Mouse (Mus musculus) stomach, embryonic 14.5 days (tissue): ENCODE measurements around the gene Prpf31. TPM values are rescaled to one million over a fixed set of nuclear protein-coding genes. Genes with fewer than 3 reads are reported as not detected.
A peak's percentile ranks its signal among the peaks of the same experiment; 100 is the strongest.
"Not testable (repeated sequence)": the region's sequence is repeated elsewhere in the genome, so short reads cannot be mapped to it uniquely, and the experiment has no call there.

Source experiments
- ATAC-seq: fragments of 200-750 bp; cut with Nextera tagmentation; 2 replicates; pipeline ENCODE4 v1.8.0; 2017; ENCODE audit warnings: low read depth, moderate TSS enrichment; ENCODE audit not compliant: insufficient number of reproducible peaks, insufficient read depth, low FRiP score
- H3K27ac ChIP-seq: fragments of 300-500 bp; sonication (generic); 2 replicates; pipeline ENCODE4 v1.5.1; 2014; ENCODE audit warnings: mild to moderate bottlenecking, low read length, moderate library complexity, mixed read lengths
- H3K27me3 ChIP-seq: fragments of 300-500 bp; sonication (generic); 2 replicates; pipeline ENCODE4 v1.6.1; 2014; ENCODE audit warnings: low read length, control low read depth, mixed read lengths; ENCODE audit not compliant: control insufficient read depth, insufficient read depth
- H3K36me3 ChIP-seq: fragments of 300-500 bp; sonication (generic); 2 replicates; pipeline ENCODE4 v1.6.1; 2014; ENCODE audit warnings: mild to moderate bottlenecking, control low read depth, low read length, moderate library complexity, mixed read lengths; ENCODE audit not compliant: control insufficient read depth, insufficient read depth
- H3K4me1 ChIP-seq: fragments of 300-500 bp; sonication (generic); 2 replicates; pipeline ENCODE4 v1.6.1; 2014; ENCODE audit warnings: low read length, control low read depth, mixed read lengths; ENCODE audit not compliant: control insufficient read depth, insufficient read depth
- H3K4me2 ChIP-seq: fragments of 300-500 bp; sonication (generic); replicated peaks from 2 replicates; pipeline ENCODE4 v1.6.1; 2014; ENCODE audit warnings: low read depth, low read length, control low read depth
- H3K4me3 ChIP-seq: fragments of 300-500 bp; sonication (generic); 2 replicates; pipeline ENCODE4 v1.5.1; 2014; ENCODE audit warnings: low read depth, low read length, control low read depth
- H3K9ac ChIP-seq: fragments of 300-500 bp; sonication (generic); replicated peaks from 2 replicates; pipeline ENCODE4 v1.6.1; 2014; ENCODE audit warnings: low read depth, mild to moderate bottlenecking, control low read depth, low read length, moderate library complexity, mixed read lengths
- H3K9me3 ChIP-seq: fragments of 300-500 bp; sonication (generic); 2 replicates; pipeline ENCODE4 v1.6.1; 2016; ENCODE audit warnings: low read depth, low read length, control low read depth; ENCODE audit not compliant: control insufficient read depth
- WGBS: fragments of 180-500 bp; shearing (Covaris S2); extraction: QIAGEN DNeasy Blood & Tissue Kit; methylation state at CpG from one replicate; pipeline ENCODE4 v1.1.7; 2014; 5-methylcytosine and 5-hydroxymethylcytosine counted together
- polyA plus RNA-seq: library from polyadenylated mRNA; unstranded; fragments of >200 nt; fragmentation: Nextera tagmentation; extraction: Ambion mirVana; gene quantifications from 2 replicates; pipeline ENCODE4 v1.2.1, GENCODE M21; 2014

Gene Prpf31
- polyA plus RNA-seq, 1 experiment from 2014 or later = 94.4 TPM

GRCm38 (mm10) chr7:3594686-3595085, 35.1 kb upstream of the Prpf31 start:
- Histone ChIP-seq H3K4me1 (no peaks in the 10 kb centered on the region), H3K27ac (no peak overlapping the region), H3K9ac (no peak overlapping the region), H3K4me3 (no peak overlapping the region), H3K4me2 (no peak overlapping the region), H3K27me3 (no peaks in the 10 kb centered on the region), H3K9me3 (no peaks in the 10 kb centered on the region), H3K36me3 (no peaks in the 10 kb centered on the region)
- 0 out of 2 replicates have a peak, but pooled peaks have one; percentile 33 for ATAC-seq
- 19% methylated on average over 5 of the region's 5 CpGs for WGBS

GRCm38 (mm10) chr7:3595146-3595545, 34.6 kb upstream of the Prpf31 start:
- Histone ChIP-seq H3K27ac (no peak overlapping the region), H3K9ac (no peak overlapping the region), H3K4me2 (no peak overlapping the region), H3K4me1 (no peaks in the 10 kb centered on the region), H3K9me3 (no peaks in the 10 kb centered on the region), H3K4me3 (no peak overlapping the region), H3K36me3 (no peaks in the 10 kb centered on the region), H3K27me3 (no peaks in the 10 kb centered on the region)
- WGBS = 10% methylated on average over 9 of the region's 9 CpGs
- no peak for ATAC-seq

GRCm38 (mm10) chr7:3597755-3598154, 32.0 kb upstream of the Prpf31 start:
- not testable (repeated sequence) for H3K9me3 ChIP-seq, H3K4me2 ChIP-seq, H3K9ac ChIP-seq, H3K4me1 ChIP-seq, H3K27ac ChIP-seq, H3K27me3 ChIP-seq, H3K4me3 ChIP-seq, ATAC-seq, H3K36me3 ChIP-seq
- WGBS = 62% methylated on average over 1 of the region's 1 CpGs

- Histone ChIP-seq H3K4me1 (no peaks in the 10 kb centered on the region), H3K9ac (no peak overlapping the region), H3K27ac (no peak overlapping the region), H3K9me3 (no peaks in the 10 kb centered on the region), H3K4me3 (no peak overlapping the region), H3K27me3 (no peaks in the 10 kb centered on the region), H3K36me3 (no peaks in the 10 kb centered on the region), H3K4me2 (no peak overlapping the region)
- WGBS = 16% methylated on average over 4 of the region's 4 CpGs
- ATAC-seq = no peak
Measured at GRCm38 (mm10) chr7:3601119-3601518, 28.7 kb upstream of the Prpf31 start.

- 23% methylated on average over 2 of the region's 2 CpGs for WGBS
- no peaks in the 10 kb centered on the region for H3K27me3 ChIP-seq
- H3K27ac ChIP-seq = no peak overlapping the region
- H3K9ac ChIP-seq = no peak overlapping the region
- no peak overlapping the region for H3K4me2 ChIP-seq
- no peaks in the 10 kb centered on the region for H3K9me3 ChIP-seq
- H3K4me3 ChIP-seq = no peak overlapping the region
- H3K36me3 ChIP-seq = no peaks in the 10 kb centered on the region
- ATAC-seq = 0 out of 2 replicates have a peak, but pooled peaks have one; percentile 54
- no peaks in the 10 kb centered on the region for H3K4me1 ChIP-seq
Measured at GRCm38 (mm10) chr7:3606798-3607197, 23.0 kb upstream of the Prpf31 start.

- Histone ChIP-seq H3K36me3 (no peaks in the 10 kb centered on the region), H3K27me3 (no peaks in the 10 kb centered on the region), H3K9ac (no peak overlapping the region), H3K4me3 (no peak overlapping the region), H3K27ac (no peak overlapping the region), H3K4me1 (no peaks in the 10 kb centered on the region), H3K9me3 (no peaks in the 10 kb centered on the region), H3K4me2 (no peak overlapping the region)
- WGBS = 81% methylated on average over 6 of the region's 6 CpGs
- ATAC-seq = no peak
Measured at GRCm38 (mm10) chr7:3607391-3607790, 22.4 kb upstream of the Prpf31 start.

GRCm38 (mm10) chr7:3608668-3609067, 21.1 kb upstream of the Prpf31 start:
- no peak for ATAC-seq
- Histone ChIP-seq H3K27ac (no peak overlapping the region), H3K9ac (no peak overlapping the region), H3K27me3 (no peaks in the 10 kb centered on the region), H3K4me3 (no peak overlapping the region), H3K9me3 (no peaks in the 10 kb centered on the region), H3K4me1 (no peaks in the 10 kb centered on the region), H3K36me3 (no peaks in the 10 kb centered on the region), H3K4me2 (no peak overlapping the region)
- WGBS = 94% methylated on average over 3 of the region's 3 CpGs

- Histone ChIP-seq H3K27ac (no peak overlapping the region), H3K9ac (no peak overlapping the region), H3K4me1 (no peaks in the 10 kb centered on the region), H3K27me3 (no peaks in the 10 kb centered on the region), H3K4me3 (no peak overlapping the region), H3K9me3 (no peaks in the 10 kb centered on the region), H3K36me3 (no peaks in the 10 kb centered on the region), H3K4me2 (no peak overlapping the region)
- ATAC-seq = no peak
- 54% methylated on average over 3 of the region's 3 CpGs for WGBS
Measured at GRCm38 (mm10) chr7:3609082-3609481, 20.7 kb upstream of the Prpf31 start.

- Histone ChIP-seq H3K9ac (no peak overlapping the region), H3K36me3 (no peaks in the 10 kb centered on the region), H3K9me3 (no peaks in the 10 kb centered on the region), H3K4me1 (no peaks in the 10 kb centered on the region), H3K4me3 (no peak overlapping the region), H3K27me3 (no peaks in the 10 kb centered on the region), H3K4me2 (no peak overlapping the region), H3K27ac (no peak overlapping the region)
- ATAC-seq = no peak
- 89% methylated on average over 3 of the region's 3 CpGs for WGBS
Measured at GRCm38 (mm10) chr7:3610437-3610836, 19.3 kb upstream of the Prpf31 start.
